Mouse (Mus musculus): ENCODE data around the gene Nedd9. TPM values are rescaled to one million over a fixed set of nuclear protein-coding genes. Genes with fewer than 3 reads are reported as not detected.

Gene Nedd9
- total and polyA plus RNA-seq, 2 experiments from 2014 or later = 10.1 to 28.2 TPM

- Histone ChIP-seq H3K4me1 (ENCODE audit: control insufficient read depth, insufficient read depth) (peaks cover 7% of the 10 kb centered on the region), H3K27me3 (ENCODE audit: control insufficient read depth, insufficient read depth, low read length) (peaks cover 85% of the 10 kb centered on the region), H3K27ac (ENCODE audit: low read depth) (no peak overlapping the region), H3K9me3 (replicated peaks; ENCODE audit: control insufficient read depth, low read length) (no peaks in the 10 kb centered on the region), H3K4me3 (ENCODE audit: low read depth, low read length) (no peak overlapping the region), H3K36me3 (replicated peaks; ENCODE audit: control insufficient read depth, insufficient read depth, low read length) (no peaks in the 10 kb centered on the region), H3K4me2 (ENCODE audit: low read depth, low read length) (no peak overlapping the region), H3K9ac (replicated peaks; ENCODE audit: low read depth, low read length) (no peak overlapping the region)
- ATAC-seq (ENCODE audit: insufficient read depth, low read depth) (no peak), DNase-seq (ENCODE audit: low spot score) (no peak)
- TF ChIP-seq CTCF (IDR thresholded peaks at IDR 0.05; ENCODE audit: low read depth) (no peak), EP300 (IDR thresholded peaks at IDR 0.05; ENCODE audit: low read depth) (no peak)
- WGBS = 71% methylated on average over 2 of the region's 2 CpGs
Observed at GRCm38 (mm10) chr13:41458709-41459108, 28.5 kb downstream of the Nedd9 start.

- Histone ChIP-seq H3K27ac (ENCODE audit: low read depth) (0 out of 2 replicates have a peak overlapping the region, but pooled peaks have one; percentile 16), H3K4me3 (ENCODE audit: low read depth, low read length) (no peak overlapping the region), H3K4me1 (ENCODE audit: control insufficient read depth, insufficient read depth) (peaks cover 7% of the 10 kb centered on the region), H3K9ac (replicated peaks; ENCODE audit: low read depth, low read length) (no peak overlapping the region), H3K36me3 (replicated peaks; ENCODE audit: control insufficient read depth, insufficient read depth, low read length) (no peaks in the 10 kb centered on the region), H3K9me3 (replicated peaks; ENCODE audit: control insufficient read depth, low read length) (no peaks in the 10 kb centered on the region), H3K4me2 (ENCODE audit: low read depth, low read length) (no peak overlapping the region), H3K27me3 (ENCODE audit: control insufficient read depth, insufficient read depth, low read length) (peaks cover 87% of the 10 kb centered on the region)
- TF ChIP-seq CTCF (IDR thresholded peaks at IDR 0.05; ENCODE audit: low read depth) (no peak), EP300 (IDR thresholded peaks at IDR 0.05; ENCODE audit: low read depth) (no peak)
- DNase-seq (ENCODE audit: low spot score) = no peak
- 0 out of 2 replicates have a peak, but pooled peaks have one; percentile 27 for ATAC-seq (ENCODE audit: insufficient read depth, low read depth)
- WGBS = 78% methylated on average over 10 of the region's 10 CpGs
Observed at GRCm38 (mm10) chr13:41457798-41458390, 29.3 kb downstream of the Nedd9 start.

GRCm38 (mm10) chr13:41457030-41457797 lies 29.9 kb downstream of the Nedd9 start:
- TF ChIP-seq EP300 (IDR thresholded peaks at IDR 0.05; ENCODE audit: low read depth) (peak; percentile 48; the same call in 1 of the 2 replicates), CTCF (IDR thresholded peaks at IDR 0.05; ENCODE audit: low read depth) (no peak)
- H3K4me1 ChIP-seq (ENCODE audit: control insufficient read depth, insufficient read depth) = peaks cover 7% of the 10 kb centered on the region
- ATAC-seq (ENCODE audit: insufficient read depth, low read depth) (peak; percentile 36; the same call in 1 of the 2 replicates), DNase-seq (ENCODE audit: low spot score) (peak; percentile 33)
- 0 out of 2 replicates have a peak overlapping the region, but pooled peaks have one; percentile 16 for H3K27ac ChIP-seq (ENCODE audit: low read depth)
- H3K36me3 ChIP-seq (replicated peaks; ENCODE audit: control insufficient read depth, insufficient read depth, low read length) = no peaks in the 10 kb centered on the region
- H3K4me2 ChIP-seq (ENCODE audit: low read depth, low read length) = no peak overlapping the region
- H3K9me3 ChIP-seq (replicated peaks; ENCODE audit: control insufficient read depth, low read length) = no peaks in the 10 kb centered on the region
- H3K9ac ChIP-seq (replicated peaks; ENCODE audit: low read depth, low read length) = no peak overlapping the region
- WGBS = 50% methylated on average over 7 of the region's 7 CpGs
- no peak overlapping the region for H3K4me3 ChIP-seq (ENCODE audit: low read depth, low read length)
- peaks cover 82% of the 10 kb centered on the region for H3K27me3 ChIP-seq (ENCODE audit: control insufficient read depth, insufficient read depth, low read length)

GRCm38 (mm10) chr13:41456292-41457029 lies 30.7 kb downstream of the Nedd9 start:
- Histone ChIP-seq H3K9ac (replicated peaks; ENCODE audit: low read depth, low read length) (no peak overlapping the region), H3K4me3 (ENCODE audit: low read depth, low read length) (no peak overlapping the region), H3K36me3 (replicated peaks; ENCODE audit: control insufficient read depth, insufficient read depth, low read length) (no peaks in the 10 kb centered on the region), H3K27me3 (ENCODE audit: control insufficient read depth, insufficient read depth, low read length) (peaks cover 83% of the 10 kb centered on the region), H3K27ac (ENCODE audit: low read depth) (no peak overlapping the region), H3K4me1 (ENCODE audit: control insufficient read depth, insufficient read depth) (peaks cover 7% of the 10 kb centered on the region), H3K9me3 (replicated peaks; ENCODE audit: control insufficient read depth, low read length) (no peaks in the 10 kb centered on the region), H3K4me2 (ENCODE audit: low read depth, low read length) (no peak overlapping the region)
- TF ChIP-seq CTCF (IDR thresholded peaks at IDR 0.05; ENCODE audit: low read depth) (no peak), EP300 (IDR thresholded peaks at IDR 0.05; ENCODE audit: low read depth) (no peak)
- ATAC-seq (ENCODE audit: insufficient read depth, low read depth) (peak; percentile 41; the same call in 1 of the 2 replicates), DNase-seq (ENCODE audit: low spot score) (no peak)
- 28% methylated on average over 14 of the region's 14 CpGs for WGBS

Measured in heart, postnatal 0 days (tissue).